Mouse (Mus musculus) E14TG2a.4 (cell line): Measurements from ENCODE around the gene Spred3.

Source experiments
- CTCF ChIP-seq: conservative IDR thresholded peaks from 2 replicates; pipeline ENCODE4 v1.5.1; 2014; ENCODE audit warnings: low read length
- NANOG ChIP-seq: IDR thresholded peaks from 2 replicates; pipeline ENCODE4 v1.6.1; 2014; ENCODE audit warnings: borderline replicate concordance, low read length, mixed read lengths
- POU5F1 ChIP-seq: IDR thresholded peaks from 2 replicates; pipeline ENCODE4 v1.6.1; 2014; ENCODE audit warnings: low read length, borderline replicate concordance

GRCm38 (mm10) chr7:29168121-29168695 lies 2.0 kb downstream of the Spred3 start:
- TF ChIP-seq CTCF (no peak), NANOG (no peak), POU5F1 (no peak)
